Mouse (Mus musculus): ENCODE data around the gene Dlgap3.

DNA sequence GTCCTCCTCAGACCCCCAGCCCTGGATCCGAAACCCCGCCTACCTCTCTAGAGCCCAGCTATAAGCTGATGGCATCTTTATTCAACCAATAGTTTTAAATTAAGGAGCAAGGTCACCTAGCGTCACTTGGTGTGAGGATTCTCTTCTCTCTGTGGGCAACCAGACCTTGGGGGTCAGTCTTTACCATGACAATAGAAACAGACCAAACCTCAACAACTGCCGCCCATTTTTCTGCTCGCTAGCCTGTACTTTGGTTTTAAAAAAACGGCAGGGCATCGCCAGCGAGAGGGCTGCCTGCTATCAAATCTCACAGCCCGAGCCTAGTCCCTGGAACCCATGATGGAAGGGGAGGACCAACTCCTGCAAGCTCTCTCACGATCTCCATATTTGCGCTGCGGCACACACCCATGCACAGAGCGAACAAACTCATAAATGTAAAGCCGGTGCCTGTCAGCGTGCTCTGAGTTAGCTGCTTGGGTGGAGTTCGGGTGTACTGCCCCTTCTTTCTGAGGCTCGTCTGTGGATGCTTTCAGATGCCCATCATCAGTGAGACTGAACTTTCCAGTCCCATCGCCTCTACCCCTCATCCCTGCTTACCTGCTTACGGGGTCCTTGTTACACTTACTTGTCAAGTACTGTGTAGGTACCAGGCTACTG lies 55.6 kb downstream of the Dlgap3 start:
- TF ChIP-seq CTCF (IDR thresholded peaks at IDR 0.05; ENCODE audit: control insufficient read depth, insufficient read depth, low read length), result no peak
- TF ChIP-seq POLR2A (IDR thresholded peaks at IDR 0.05; ENCODE audit: borderline replicate concordance, control insufficient read depth, low read depth, low read length), result no peak

All from bone marrow, adult 2 months (tissue).